Mouse (Mus musculus) kidney, adult 2 months (tissue): Measurements from ENCODE around the gene Trak2.

ENCODE experiments used
- CTCF ChIP-seq: fragments of 200-500 bp; conservative IDR thresholded peaks from 2 replicates; pipeline ENCODE4 v1.5.1; 2011; ENCODE audit warnings: low read depth, mild to moderate bottlenecking, control low read depth, low read length, moderate library complexity, mixed read lengths; ENCODE audit not compliant: insufficient read depth, insufficient read length
- POLR2A ChIP-seq: fragments of 200-500 bp; IDR thresholded peaks from one replicate; pipeline ENCODE4 v1.6.1; 2011; ENCODE audit warnings: low read depth, low read length, control low read depth

- TF ChIP-seq POLR2A: no peak
- no peak for TF ChIP-seq CTCF
Measured at GRCm38 (mm10) chr1:58885646-58886045, 87.6 kb downstream of the Trak2 start.
